Mouse (Mus musculus): Measurements from ENCODE around the gene Sptlc3. TPM values are rescaled to one million over a fixed set of nuclear protein-coding genes. Genes with fewer than 3 reads are reported as not detected.

Gene Sptlc3
- total and polyA plus RNA-seq, 3 experiments: 0.06 TPM; not detected in 2

DNA sequence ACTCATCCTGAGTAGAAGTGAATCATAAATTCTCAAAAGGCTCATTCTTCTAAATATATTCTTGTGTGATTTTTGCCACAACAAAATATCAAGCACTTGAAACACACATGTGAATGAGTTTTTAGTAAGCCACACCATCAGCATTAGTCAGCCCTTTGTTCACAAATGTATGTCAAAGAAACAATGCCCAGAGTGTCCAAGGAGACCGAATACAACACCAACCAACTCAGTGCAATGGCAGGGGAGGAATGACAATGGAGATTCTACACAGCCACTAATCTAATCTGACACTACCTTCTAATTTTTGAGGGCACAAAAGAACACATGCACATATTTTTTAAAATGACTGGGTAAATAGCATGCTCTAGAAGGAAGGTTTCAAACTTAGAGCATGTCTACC lies 132.8 kb downstream of the Sptlc3 start:
- no peak overlapping the region for H3K27ac ChIP-seq
- no peak for DNase-seq
- 58% methylated on average over 1 of the region's 1 CpGs for WGBS

DNA sequence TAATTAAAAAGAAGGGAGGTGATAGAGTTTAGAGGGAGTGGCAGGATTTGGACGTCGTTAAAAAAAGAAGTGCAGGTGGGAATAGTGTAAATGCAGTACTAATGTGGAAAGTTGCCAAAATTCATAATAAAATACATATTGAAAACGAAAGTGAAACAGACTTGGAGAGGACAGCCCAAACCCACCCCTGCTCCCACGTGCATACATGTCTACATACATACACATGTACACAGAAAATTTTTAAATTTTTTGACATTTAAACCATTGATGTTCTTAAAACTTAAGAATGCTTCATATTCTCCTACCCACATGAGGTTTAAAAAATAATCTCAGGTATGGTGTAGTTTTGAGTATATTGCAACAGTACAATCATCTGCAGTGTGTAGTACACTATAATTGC lies 135.0 kb downstream of the Sptlc3 start:
- intact Hi-C loops (cut with DNase I): no loop called here
- H3K36me3 ChIP-seq (ENCODE audit: control insufficient read depth, insufficient read depth, low read length): no peaks in the 10 kb centered on the region
- WGBS: 68% methylated on average over 4 of the region's 4 CpGs
- H3K9ac ChIP-seq (ENCODE audit: low read depth, low read length): no peak overlapping the region
- DNase-seq: no peak
- no peaks in the 10 kb centered on the region for H3K4me1 ChIP-seq (ENCODE audit: control insufficient read depth, insufficient read depth, low read length)
- no peak for TF ChIP-seq POLR2A (IDR thresholded peaks at IDR 0.05; ENCODE audit: insufficient read depth, low read depth, low read length)
- no peak for TF ChIP-seq EP300 (IDR thresholded peaks at IDR 0.05; ENCODE audit: insufficient read depth, low read depth, low read length)
- no peak for TF ChIP-seq CTCF (IDR thresholded peaks at IDR 0.05)
- H3K79me2 ChIP-seq (replicated peaks; ENCODE audit: control insufficient read depth, insufficient read depth, low read length): no peaks in the 10 kb centered on the region
- H3K27me3 ChIP-seq (ENCODE audit: control insufficient read depth, insufficient read depth, low read length): no peaks in the 10 kb centered on the region
- H3K4me3 ChIP-seq: no peak overlapping the region
- H3K27ac ChIP-seq: no peak overlapping the region

More for the DNA sequence above, 132.8 kb downstream of the Sptlc3 start:
- H3K4me3 ChIP-seq: no peak overlapping the region
- H3K36me3 ChIP-seq (ENCODE audit: control insufficient read depth, insufficient read depth, low read length): no peaks in the 10 kb centered on the region
- no peak overlapping the region for H3K9ac ChIP-seq (ENCODE audit: low read depth, low read length)
- no peaks in the 10 kb centered on the region for H3K79me2 ChIP-seq (replicated peaks; ENCODE audit: control insufficient read depth, insufficient read depth, low read length)
- H3K27me3 ChIP-seq (ENCODE audit: control insufficient read depth, insufficient read depth, low read length): no peaks in the 10 kb centered on the region
- TF ChIP-seq POLR2A (IDR thresholded peaks at IDR 0.05; ENCODE audit: insufficient read depth, low read depth, low read length) (no peak), EP300 (IDR thresholded peaks at IDR 0.05; ENCODE audit: insufficient read depth, low read depth, low read length) (no peak), CTCF (IDR thresholded peaks at IDR 0.05) (no peak)
- intact Hi-C loops (cut with DNase I): no loop called here
- H3K4me1 ChIP-seq (ENCODE audit: control insufficient read depth, insufficient read depth, low read length): no peaks in the 10 kb centered on the region

DNA sequence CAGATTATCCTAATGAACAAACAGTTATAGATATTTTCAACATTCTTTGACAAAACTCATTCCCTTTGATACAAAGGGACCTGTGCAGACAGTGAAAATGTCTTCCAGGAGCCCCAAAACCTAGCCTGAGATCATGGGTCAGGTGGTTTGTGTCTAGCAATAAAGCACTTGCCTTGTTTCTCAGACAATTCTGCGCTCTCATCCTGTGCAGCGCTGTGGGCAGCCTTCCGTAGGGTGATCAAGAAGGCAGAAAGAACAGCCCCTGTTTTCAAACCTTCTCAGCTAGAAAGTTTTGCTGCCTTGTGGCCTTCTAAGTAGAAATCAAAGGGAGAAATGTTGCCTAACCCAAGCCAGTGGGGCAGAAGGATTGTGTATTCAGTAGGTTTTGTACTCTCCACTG lies 135.9 kb downstream of the Sptlc3 start:
- Histone ChIP-seq H3K27me3 (ENCODE audit: control insufficient read depth, insufficient read depth, low read length) (no peaks in the 10 kb centered on the region), H3K9ac (ENCODE audit: low read depth, low read length) (no peak overlapping the region), H3K4me1 (ENCODE audit: control insufficient read depth, insufficient read depth, low read length) (no peaks in the 10 kb centered on the region), H3K36me3 (ENCODE audit: control insufficient read depth, insufficient read depth, low read length) (no peaks in the 10 kb centered on the region), H3K27ac (no peak overlapping the region), H3K79me2 (replicated peaks; ENCODE audit: control insufficient read depth, insufficient read depth, low read length) (no peaks in the 10 kb centered on the region), H3K4me3 (no peak overlapping the region)
- WGBS: 92% methylated on average over 3 of the region's 3 CpGs
- DNase-seq: no peak
- TF ChIP-seq EP300 (IDR thresholded peaks at IDR 0.05; ENCODE audit: insufficient read depth, low read depth, low read length) (no peak), POLR2A (IDR thresholded peaks at IDR 0.05; ENCODE audit: insufficient read depth, low read depth, low read length) (no peak), CTCF (IDR thresholded peaks at IDR 0.05) (no peak)
- intact Hi-C loops (cut with DNase I): no loop called here

DNA sequence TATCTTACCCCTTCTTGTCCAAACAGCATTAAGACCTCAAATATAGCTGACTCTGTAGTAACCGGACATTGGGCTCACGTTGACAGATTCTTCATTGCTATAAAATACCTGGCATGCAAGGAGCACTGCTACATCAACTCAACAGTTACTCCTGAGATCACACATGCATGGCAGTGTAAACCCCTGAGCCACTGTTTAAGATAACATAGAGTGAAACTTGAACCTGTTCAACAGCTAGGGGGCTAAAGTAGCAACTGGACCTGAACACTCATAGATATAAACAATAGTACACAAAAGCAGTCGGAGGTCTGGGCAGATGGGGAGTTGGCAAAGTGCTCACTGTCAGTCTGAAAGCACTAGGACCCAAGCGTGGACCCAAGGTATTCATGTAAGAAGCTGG lies 140.8 kb downstream of the Sptlc3 start:
- Histone ChIP-seq H3K27me3 (ENCODE audit: control insufficient read depth, insufficient read depth, low read length) (no peaks in the 10 kb centered on the region), H3K4me1 (ENCODE audit: control insufficient read depth, insufficient read depth, low read length) (no peaks in the 10 kb centered on the region), H3K9ac (ENCODE audit: low read depth, low read length) (no peak overlapping the region), H3K79me2 (replicated peaks; ENCODE audit: control insufficient read depth, insufficient read depth, low read length) (no peaks in the 10 kb centered on the region), H3K27ac (no peak overlapping the region), H3K4me3 (no peak overlapping the region), H3K36me3 (ENCODE audit: control insufficient read depth, insufficient read depth, low read length) (no peaks in the 10 kb centered on the region)
- no peak for TF ChIP-seq EP300 (IDR thresholded peaks at IDR 0.05; ENCODE audit: insufficient read depth, low read depth, low read length)
- TF ChIP-seq CTCF (IDR thresholded peaks at IDR 0.05): no peak
- no peak for TF ChIP-seq POLR2A (IDR thresholded peaks at IDR 0.05; ENCODE audit: insufficient read depth, low read depth, low read length)
- no peak for DNase-seq
- 68% methylated on average over 4 of the region's 4 CpGs for WGBS
- intact Hi-C loops (cut with DNase I): no loop called here

DNA sequence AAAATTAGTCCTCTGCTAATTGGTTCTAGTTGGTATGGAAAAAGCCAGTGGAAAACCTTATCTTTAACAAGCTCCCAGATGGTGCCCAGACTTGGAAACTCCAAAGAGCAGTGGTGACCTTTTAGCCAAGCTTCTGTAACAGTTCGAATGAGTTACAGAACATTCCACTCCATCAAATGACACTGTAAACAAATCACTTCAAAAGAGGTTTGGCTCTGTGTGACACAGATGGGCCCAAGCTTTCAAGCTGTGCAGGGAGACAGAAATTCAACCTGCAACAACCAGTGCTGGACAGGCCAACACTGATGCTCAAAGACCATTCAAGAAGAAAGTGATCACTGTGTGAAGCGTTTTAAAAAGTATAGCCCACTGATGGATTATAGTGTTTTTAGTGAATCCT lies 144.1 kb downstream of the Sptlc3 start:
- 43% methylated on average over 2 of the region's 2 CpGs for WGBS
- intact Hi-C loops (cut with DNase I): no loop called here
- no peaks in the 10 kb centered on the region for H3K79me2 ChIP-seq (replicated peaks; ENCODE audit: control insufficient read depth, insufficient read depth, low read length)
- H3K4me3 ChIP-seq: no peak overlapping the region
- no peak overlapping the region for H3K9ac ChIP-seq (ENCODE audit: low read depth, low read length)
- H3K27me3 ChIP-seq (ENCODE audit: control insufficient read depth, insufficient read depth, low read length): no peaks in the 10 kb centered on the region
- H3K4me1 ChIP-seq (ENCODE audit: control insufficient read depth, insufficient read depth, low read length): no peaks in the 10 kb centered on the region
- no peak for DNase-seq
- no peaks in the 10 kb centered on the region for H3K36me3 ChIP-seq (ENCODE audit: control insufficient read depth, insufficient read depth, low read length)
- no peak overlapping the region for H3K27ac ChIP-seq
- TF ChIP-seq EP300 (IDR thresholded peaks at IDR 0.05; ENCODE audit: insufficient read depth, low read depth, low read length): no peak
- TF ChIP-seq POLR2A (IDR thresholded peaks at IDR 0.05; ENCODE audit: insufficient read depth, low read depth, low read length): no peak
- TF ChIP-seq CTCF (IDR thresholded peaks at IDR 0.05): no peak

DNA sequence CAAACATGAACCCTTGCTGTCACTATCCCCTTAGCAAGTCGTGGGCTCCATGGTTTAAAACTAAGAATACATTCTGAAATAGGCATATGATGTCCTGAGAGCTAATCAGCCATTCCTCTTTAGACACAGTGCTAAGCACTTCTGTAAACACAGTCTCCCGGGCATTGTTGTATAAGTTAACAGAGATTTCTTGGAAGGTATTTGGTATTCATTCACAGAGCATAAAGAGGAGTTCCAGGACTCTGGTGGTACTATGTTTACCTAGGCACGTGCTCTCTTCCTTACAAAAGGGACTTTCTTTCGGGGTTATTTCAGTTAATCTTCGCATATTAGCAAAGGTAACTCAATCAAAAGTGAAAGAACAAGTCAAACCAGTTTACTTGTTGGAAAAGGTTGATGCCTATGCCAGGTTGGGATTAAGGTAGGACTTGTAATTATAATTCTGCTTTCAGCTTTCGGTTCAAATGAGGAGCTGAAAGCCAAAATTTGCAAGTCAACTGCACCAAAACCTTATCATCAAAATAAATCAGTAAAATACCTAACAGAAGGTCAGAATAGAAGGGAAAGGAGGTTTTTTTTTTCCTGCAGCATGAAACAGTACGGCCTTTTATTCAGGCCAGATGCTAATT lies 148.2 kb downstream of the Sptlc3 start:
- DNase-seq: no peak
- Histone ChIP-seq H3K27ac (no peak overlapping the region), H3K4me3 (no peak overlapping the region), H3K27me3 (ENCODE audit: control insufficient read depth, insufficient read depth, low read length) (no peaks in the 10 kb centered on the region), H3K9ac (ENCODE audit: low read depth, low read length) (no peak overlapping the region), H3K36me3 (ENCODE audit: control insufficient read depth, insufficient read depth, low read length) (no peaks in the 10 kb centered on the region), H3K4me1 (ENCODE audit: control insufficient read depth, insufficient read depth, low read length) (no peaks in the 10 kb centered on the region), H3K79me2 (replicated peaks; ENCODE audit: control insufficient read depth, insufficient read depth, low read length) (no peaks in the 10 kb centered on the region)
- 64% methylated on average over 7 of the region's 7 CpGs for WGBS
- intact Hi-C loops (cut with DNase I): no loop called here
- TF ChIP-seq POLR2A (IDR thresholded peaks at IDR 0.05; ENCODE audit: insufficient read depth, low read depth, low read length) (no peak), CTCF (IDR thresholded peaks at IDR 0.05) (no peak), EP300 (IDR thresholded peaks at IDR 0.05; ENCODE audit: insufficient read depth, low read depth, low read length) (no peak)

Measured in heart, adult 2 months (tissue).